Mouse (Mus musculus) urinary bladder, postnatal 36 days (tissue): ENCODE data around the gene Sorl1.

Source experiments
- DNase-seq, 2 experiments: peaks; one replicate each; pipeline ENCODE4 v3.0.0; 2022; ENCODE audit warnings: low spot score in 2 of 2, mixed read lengths in 1 of 2

Sorl1 gene

DNA sequence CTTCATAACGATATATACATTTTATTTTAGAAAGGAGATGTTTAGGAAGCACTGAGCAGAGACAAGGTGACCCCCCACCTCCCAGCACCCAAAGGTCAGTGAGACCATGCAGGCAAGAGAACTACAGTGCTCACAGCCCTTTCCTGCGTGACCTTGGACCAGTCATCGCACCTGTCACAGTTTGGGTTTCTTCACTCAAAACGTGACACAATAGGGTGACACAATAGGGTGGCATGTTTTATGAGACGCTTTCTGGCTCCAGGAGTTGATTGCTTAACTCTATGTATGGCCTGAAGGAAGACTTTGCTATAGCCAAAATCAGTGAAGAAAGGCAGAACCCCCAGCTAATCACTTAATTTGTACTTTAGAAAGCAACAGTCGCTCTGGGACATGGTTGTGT lies 1.7 kb downstream of the Sorl1 start:
- no peak for DNase-seq

GRCm38 (mm10) chr9:42121631-42122354 lies 2.3 kb downstream of the Sorl1 start:
- no peak for DNase-seq

- no peak for DNase-seq
Measured at GRCm38 (mm10) chr9:42116418-42117056, 7.6 kb downstream of the Sorl1 start.

DNA sequence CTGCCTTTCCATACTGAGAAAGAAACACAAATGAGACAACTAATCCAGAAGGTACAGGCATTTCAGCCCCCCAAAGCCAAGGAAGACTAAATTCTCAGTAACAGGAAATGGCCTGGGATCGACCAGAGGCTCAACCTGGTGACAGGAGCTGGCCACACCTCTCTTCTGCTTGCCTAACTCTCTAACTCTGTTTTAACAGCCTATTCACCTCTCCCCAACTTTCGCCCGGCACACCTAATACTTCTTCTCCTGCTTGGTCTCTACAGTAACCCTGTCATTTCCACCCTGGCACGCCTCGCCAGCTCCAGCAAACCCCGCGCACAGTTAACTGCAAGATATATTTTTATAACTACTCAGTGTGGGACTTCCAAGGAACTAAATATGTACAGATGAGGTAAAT lies 9.0 kb downstream of the Sorl1 start:
- DNase-seq, result no peak

DNA sequence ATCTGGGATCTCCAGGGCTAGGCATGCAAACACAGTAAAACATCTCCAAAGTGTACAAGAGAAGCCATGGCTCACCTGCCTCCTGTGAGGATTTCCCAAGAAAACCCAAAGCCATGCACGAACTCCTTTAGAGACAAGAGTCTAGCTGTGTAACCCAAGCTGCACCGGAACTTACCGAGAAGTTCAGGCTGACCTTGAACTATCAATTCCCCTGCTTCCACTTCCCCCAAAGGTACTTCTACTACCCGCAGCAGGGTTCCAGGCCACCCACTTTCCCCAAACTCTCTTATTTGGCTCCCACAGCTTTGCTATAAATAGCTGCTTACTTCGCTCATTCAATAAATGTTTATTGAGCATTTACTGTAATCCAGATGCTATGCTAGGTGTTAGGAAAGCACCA lies 10.8 kb downstream of the Sorl1 start:
- no peak for DNase-seq

GRCm38 (mm10) chr9:42112691-42113090 lies 11.4 kb downstream of the Sorl1 start:
- no peak for DNase-seq

DNA sequence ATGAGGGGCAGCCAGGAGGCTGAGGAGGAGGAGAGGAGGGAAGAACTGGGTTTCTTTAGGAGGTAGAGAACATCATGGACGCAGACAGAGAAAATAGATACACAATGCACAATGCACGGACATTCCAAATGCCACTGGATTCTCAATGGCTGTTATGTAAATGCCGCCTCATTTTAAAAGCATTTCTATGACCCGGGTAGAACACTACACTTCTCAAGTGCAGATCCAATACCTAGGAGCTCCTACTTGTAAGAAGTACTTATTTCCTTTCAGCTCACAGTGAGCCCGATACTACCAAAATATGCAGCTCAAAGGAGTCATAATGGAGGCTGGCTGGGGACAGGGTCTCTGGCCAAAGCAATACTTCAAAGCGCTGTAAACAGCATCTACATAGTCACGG lies 12.8 kb downstream of the Sorl1 start:
- DNase-seq, result no peak

DNA sequence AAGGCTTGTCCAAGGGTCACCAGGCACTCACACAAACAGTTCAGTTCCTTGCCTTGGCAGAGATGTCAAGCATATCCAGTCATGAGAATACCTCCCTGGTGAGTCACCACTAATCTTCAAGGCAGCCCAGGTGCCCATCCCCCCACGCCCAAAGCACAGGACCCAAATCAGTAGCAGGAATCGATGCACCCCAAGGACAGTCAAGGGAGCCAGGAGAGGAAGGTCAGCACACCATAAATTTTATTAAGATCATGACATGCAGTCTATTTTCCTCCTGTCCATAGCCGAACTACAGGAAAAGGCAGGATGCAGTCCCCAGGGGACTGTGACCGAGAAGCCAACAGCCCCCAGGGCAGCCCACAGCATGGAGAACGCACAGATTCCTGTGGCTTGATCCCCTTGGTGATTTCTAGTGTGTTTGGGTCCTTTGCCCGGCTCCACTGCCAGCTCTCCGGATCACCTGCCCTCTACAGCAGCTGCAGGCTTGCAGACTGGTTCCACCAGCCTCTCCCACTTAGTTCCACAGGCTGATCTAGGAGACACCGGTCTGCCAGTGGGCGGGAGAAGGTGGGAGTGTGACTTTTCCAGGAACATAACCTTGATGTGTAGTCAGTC lies 14.2 kb downstream of the Sorl1 start:
- peak; percentile 73 to 75 for DNase-seq

DNA sequence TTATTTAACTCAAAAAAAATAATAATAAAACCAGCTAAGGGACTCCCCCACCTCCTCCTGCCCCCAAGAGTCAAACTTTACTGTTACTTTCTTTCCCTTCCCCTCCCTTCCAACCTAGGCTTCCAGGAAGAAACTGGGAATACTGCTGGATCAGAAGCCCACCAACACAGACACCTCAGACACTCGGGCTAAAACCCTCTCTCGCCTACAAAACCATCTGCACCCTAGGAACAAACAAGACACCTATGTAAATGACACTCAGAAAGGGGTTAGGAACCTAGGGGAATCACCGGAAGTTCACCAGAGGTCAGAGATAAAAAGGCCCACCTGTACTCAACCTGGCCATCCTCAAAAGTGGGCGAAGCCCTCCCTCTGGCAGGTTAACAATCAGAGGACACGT lies 15.0 kb downstream of the Sorl1 start:
- no peak for DNase-seq

- peak in 1 of 2 experiments; percentile 58 for DNase-seq
Measured at GRCm38 (mm10) chr9:42108369-42108951, 15.6 kb downstream of the Sorl1 start.

- no peak for DNase-seq
Measured at GRCm38 (mm10) chr9:42107062-42107461, 17.0 kb downstream of the Sorl1 start.

- DNase-seq, result no peak
Measured at GRCm38 (mm10) chr9:42106305-42106704, 17.8 kb downstream of the Sorl1 start.

GRCm38 (mm10) chr9:42103546-42103945 lies 20.6 kb downstream of the Sorl1 start:
- no peak for DNase-seq

- DNase-seq, result no peak
Measured at GRCm38 (mm10) chr9:42102013-42102412, 22.1 kb downstream of the Sorl1 start.

DNA sequence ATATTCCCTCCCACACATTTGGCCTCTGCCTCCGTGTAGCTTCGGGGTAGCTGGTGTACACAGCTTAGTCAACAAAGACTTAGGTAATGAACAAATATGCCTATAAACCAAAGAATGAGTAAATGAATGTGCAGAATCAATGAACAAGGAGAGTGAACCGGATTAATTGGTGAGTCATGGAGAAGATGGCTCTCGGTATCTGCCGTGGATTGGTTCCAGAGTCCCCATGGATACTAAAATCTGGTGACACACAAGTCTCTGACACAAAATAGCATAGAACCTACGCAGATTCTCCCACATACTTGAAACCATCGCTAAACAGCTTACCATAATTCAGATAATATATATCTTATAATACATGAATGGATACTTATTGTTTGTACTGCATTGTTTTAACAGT lies 22.8 kb downstream of the Sorl1 start:
- DNase-seq, result no peak

GRCm38 (mm10) chr9:42100618-42101210 lies 23.4 kb downstream of the Sorl1 start:
- no peak for DNase-seq

DNA sequence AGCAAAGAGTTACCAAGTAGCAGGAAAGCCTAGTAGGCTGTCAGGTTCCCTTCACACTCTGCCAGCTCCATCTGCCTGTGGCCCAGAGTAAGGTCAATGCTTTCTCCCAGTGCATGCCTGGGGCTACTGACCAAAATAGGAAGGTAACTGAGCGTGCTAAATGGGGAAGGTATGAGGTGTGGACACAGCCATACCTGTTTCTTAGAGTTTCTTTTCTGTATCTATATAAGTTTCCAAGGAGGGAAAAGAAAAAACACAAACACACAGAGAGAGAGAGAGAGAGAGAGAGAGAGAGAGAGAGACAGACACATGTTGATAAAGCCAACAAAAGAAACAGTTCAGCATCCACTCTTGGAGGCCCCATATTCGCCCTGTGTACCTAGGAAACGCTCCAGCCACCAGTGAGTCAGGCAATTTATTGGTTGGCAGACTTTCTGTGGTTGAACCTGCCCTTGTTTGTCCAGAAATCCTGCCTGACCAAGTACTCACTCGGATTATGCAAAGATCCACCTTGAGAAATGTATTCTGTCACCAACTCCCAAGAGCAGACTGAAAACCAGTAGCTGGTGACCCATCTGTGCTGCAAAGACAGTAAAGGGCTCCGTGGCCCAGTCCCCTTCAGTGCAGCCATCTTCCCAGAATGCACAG lies 25.5 kb downstream of the Sorl1 start:
- DNase-seq, result peak in 1 of 2 experiments; percentile 46

DNA sequence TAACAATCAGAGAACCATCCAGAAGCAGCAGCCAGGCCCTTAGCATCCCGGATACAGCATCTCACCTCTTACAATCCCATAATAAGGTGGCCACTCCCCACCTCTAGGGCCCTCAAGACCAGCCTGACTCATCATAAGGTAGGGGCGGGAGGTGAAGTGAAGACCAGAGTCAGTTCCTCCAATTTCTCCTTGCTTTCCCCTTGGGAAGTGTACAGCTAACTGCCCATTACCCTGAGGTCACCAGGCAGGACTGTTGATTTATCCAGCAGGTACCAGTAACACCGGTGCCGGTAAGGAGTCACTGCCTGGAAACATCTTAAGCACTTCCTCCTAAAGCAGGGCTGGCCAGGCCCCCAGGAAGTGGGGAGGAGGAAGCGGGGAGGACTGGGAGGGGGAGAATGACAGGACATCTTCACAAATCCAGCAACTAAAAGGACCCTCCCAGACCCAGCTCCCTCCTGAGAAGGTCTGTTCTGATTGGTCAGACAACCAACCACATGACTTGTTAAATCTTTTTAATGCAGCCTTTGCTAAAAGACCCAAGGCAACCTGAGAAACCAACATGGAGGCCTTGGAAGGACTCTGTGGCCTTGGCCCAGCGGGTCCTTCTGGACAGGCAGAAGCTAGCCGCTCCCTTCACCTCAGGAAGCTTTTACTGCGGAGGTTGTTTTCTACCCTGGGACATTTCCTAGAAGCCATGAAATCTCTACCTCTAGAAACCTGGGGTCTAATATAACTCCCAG lies 26.2 kb downstream of the Sorl1 start:
- DNase-seq, result no peak

DNA sequence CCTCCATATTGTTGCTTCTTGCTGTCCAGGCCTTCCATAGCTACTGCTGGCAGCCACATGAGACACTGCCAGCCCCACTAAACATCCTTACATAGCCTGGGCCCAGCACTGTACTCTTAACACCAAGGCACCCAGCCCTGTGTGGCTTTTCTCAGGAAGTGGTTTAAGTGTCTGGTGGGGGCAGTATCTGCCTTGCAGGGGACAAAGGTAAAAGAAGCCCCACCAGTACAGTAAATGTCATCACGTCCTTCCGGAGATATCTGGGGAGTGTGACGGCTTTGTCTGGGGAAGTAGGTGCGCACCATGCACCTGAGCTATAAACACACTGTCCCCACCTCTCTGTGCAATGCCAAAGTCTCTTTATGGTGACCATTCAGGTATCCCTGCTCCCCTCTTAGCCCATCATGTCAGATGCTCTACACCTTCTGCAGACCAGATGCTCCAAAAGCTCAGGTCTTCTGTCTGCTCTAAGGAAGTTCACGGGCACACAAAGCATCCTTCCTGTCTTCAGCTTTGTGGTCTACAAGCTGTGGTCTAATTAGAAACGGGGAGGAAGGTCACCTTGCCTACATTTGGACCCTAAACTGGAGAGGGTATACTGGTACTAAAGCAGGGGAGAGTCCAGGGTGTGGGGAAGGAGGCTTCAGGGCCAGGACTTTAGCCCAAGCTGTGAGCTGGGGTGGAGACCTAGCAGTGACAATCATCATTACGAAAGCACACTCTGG lies 26.9 kb downstream of the Sorl1 start:
- DNase-seq, result no peak

GRCm38 (mm10) chr9:42094752-42095151 lies 29.3 kb downstream of the Sorl1 start:
- DNase-seq, result peak in 1 of 2 experiments; percentile 75
